Mouse (Mus musculus) C2C12 (cell line): Measurements from ENCODE around the gene Mindy4b-ps.

ENCODE experiments used
- CEBPB ChIP-seq: IDR thresholded peaks from one replicate; pipeline ENCODE4 v1.6.1; 2011; ENCODE audit warnings: low read depth, mild to moderate bottlenecking, control low read depth, moderate library complexity
- CTCF ChIP-seq: IDR thresholded peaks from one replicate; pipeline ENCODE4 v1.5.1; 2011; ENCODE audit not compliant: control insufficient read depth, insufficient read depth, insufficient read length
- FOSL1 ChIP-seq: IDR thresholded peaks from one replicate; pipeline ENCODE4 v1.8.0; 2011; ENCODE audit warnings: mild to moderate bottlenecking, low read length; ENCODE audit not compliant: poor library complexity, insufficient read depth, severe bottlenecking
- MAX ChIP-seq: IDR thresholded peaks from one replicate; pipeline ENCODE4 v1.6.1; 2011; ENCODE audit warnings: mild to moderate bottlenecking, control low read depth
- MYOD1 ChIP-seq: IDR thresholded peaks from one replicate; pipeline ENCODE4 v1.6.1; 2011; ENCODE audit warnings: low read depth; ENCODE audit not compliant: control insufficient read depth, insufficient read length
- MYOG ChIP-seq: IDR thresholded peaks from one replicate; pipeline ENCODE4 v1.6.1; 2011; ENCODE audit not compliant: control insufficient read depth, insufficient read length; ENCODE audit errors: extremely low read depth
- USF1 ChIP-seq: IDR thresholded peaks from one replicate; pipeline ENCODE4 v1.6.1; 2011; ENCODE audit warnings: low read depth, mild to moderate bottlenecking, control low read depth, moderate library complexity

GRCm38 (mm10) chr3:58784219-58785092, 37.7 kb downstream of the Mindy4b-ps start:
- no peak for TF ChIP-seq CTCF
- TF ChIP-seq MAX, result no peak
- no peak for TF ChIP-seq MYOD1
- no peak for TF ChIP-seq MYOG
- TF ChIP-seq USF1, result no peak
- no peak for TF ChIP-seq CEBPB
- TF ChIP-seq FOSL1, result no peak
